Mouse (Mus musculus) C2C12 (cell line): ENCODE data around the gene Pde10a. TPM values are rescaled to one million over a fixed set of nuclear protein-coding genes. Genes with fewer than 3 reads are reported as not detected.

Source experiments
- H3K27me3 ChIP-seq: one replicate; pipeline ENCODE4 v1.6.1; 2011; ENCODE audit not compliant: control insufficient read depth, insufficient read depth, insufficient read length
- H3K36me3 ChIP-seq: one replicate; pipeline ENCODE4 v1.6.1; 2011; ENCODE audit not compliant: control insufficient read depth, insufficient read depth
- H3K4me3 ChIP-seq: one replicate; pipeline ENCODE4 v1.5.1; 2011; ENCODE audit warnings: mild to moderate bottlenecking, control low read depth; ENCODE audit not compliant: poor library complexity, insufficient read depth, severe bottlenecking
- H3K79me2 ChIP-seq: one replicate; pipeline ENCODE4 v1.6.1; 2011; ENCODE audit not compliant: control insufficient read depth, insufficient read depth
- H3K79me3 ChIP-seq: one replicate; pipeline ENCODE4 v1.6.1; 2011; ENCODE audit warnings: low read depth, control low read depth
- H3ac ChIP-seq: one replicate; pipeline ENCODE3; 2011; ENCODE audit warnings: low read depth; ENCODE audit not compliant: control insufficient read depth, insufficient read length
- CEBPB ChIP-seq: IDR thresholded peaks from one replicate; pipeline ENCODE4 v1.6.1; 2011; ENCODE audit warnings: low read depth, mild to moderate bottlenecking, control low read depth, moderate library complexity
- CTCF ChIP-seq: IDR thresholded peaks from one replicate; pipeline ENCODE4 v1.5.1; 2011; ENCODE audit not compliant: control insufficient read depth, insufficient read depth, insufficient read length
- FOSL1 ChIP-seq: IDR thresholded peaks from one replicate; pipeline ENCODE4 v1.8.0; 2011; ENCODE audit warnings: mild to moderate bottlenecking, low read length; ENCODE audit not compliant: poor library complexity, insufficient read depth, severe bottlenecking
- MAX ChIP-seq: IDR thresholded peaks from one replicate; pipeline ENCODE4 v1.6.1; 2011; ENCODE audit warnings: mild to moderate bottlenecking, control low read depth
- MYOD1 ChIP-seq: IDR thresholded peaks from one replicate; pipeline ENCODE4 v1.6.1; 2011; ENCODE audit warnings: low read depth; ENCODE audit not compliant: control insufficient read depth, insufficient read length
- MYOG ChIP-seq: IDR thresholded peaks from one replicate; pipeline ENCODE4 v1.6.1; 2011; ENCODE audit not compliant: control insufficient read depth, insufficient read length; ENCODE audit errors: extremely low read depth
- USF1 ChIP-seq: IDR thresholded peaks from one replicate; pipeline ENCODE4 v1.6.1; 2011; ENCODE audit warnings: low read depth, mild to moderate bottlenecking, control low read depth, moderate library complexity
- polyA plus RNA-seq: library from polyadenylated mRNA; unstranded; fragments of >200 nt; fragmentation: generic; extraction: Trizol; gene quantifications from one replicate; pipeline ENCODE4 v1.2.1, GENCODE M21; 2012; ENCODE audit warnings: missing spikeins

Pde10a gene
- polyA plus RNA-seq, 1 experiment, result 0.83 TPM

GRCm38 (mm10) chr17:8541974-8542538, 16.9 kb downstream of the Pde10a start:
- Histone ChIP-seq H3K27me3 (no peaks in the 10 kb centered on the region), H3K36me3 (no peaks in the 10 kb centered on the region), H3ac (no peak overlapping the region), H3K79me3 (no peaks in the 10 kb centered on the region), H3K4me3 (no peak overlapping the region), H3K79me2 (no peaks in the 10 kb centered on the region)
- TF ChIP-seq MYOG (no peak), MAX (no peak), USF1 (no peak), CEBPB (no peak), CTCF (no peak)

- no peak for TF ChIP-seq MYOG
- no peak for TF ChIP-seq USF1
- no peak for TF ChIP-seq CEBPB
- TF ChIP-seq CTCF, result no peak
- TF ChIP-seq MYOD1, result no peak
- no peak for TF ChIP-seq FOSL1
- no peak for TF ChIP-seq MAX
- Histone ChIP-seq H3K27me3 (no peaks in the 10 kb centered on the region), H3ac (no peak overlapping the region)
Observed at GRCm38 (mm10) chr17:8546366-8546765, 21.2 kb downstream of the Pde10a start.

GRCm38 (mm10) chr17:8548733-8549132, 23.6 kb downstream of the Pde10a start:
- H3K79me3 ChIP-seq, result no peaks in the 10 kb centered on the region
- H3K4me3 ChIP-seq, result no peak overlapping the region
- H3K27me3 ChIP-seq, result no peaks in the 10 kb centered on the region
- TF ChIP-seq MYOG (no peak), USF1 (no peak), CTCF (no peak), MYOD1 (no peak), MAX (no peak), FOSL1 (no peak), CEBPB (no peak)
- no peaks in the 10 kb centered on the region for H3K79me2 ChIP-seq
- H3ac ChIP-seq, result no peak overlapping the region
- H3K36me3 ChIP-seq, result no peaks in the 10 kb centered on the region

More at GRCm38 (mm10) chr17:8546366-8546765, 21.2 kb downstream of the Pde10a start:
- H3K79me2 ChIP-seq, result no peaks in the 10 kb centered on the region
- no peaks in the 10 kb centered on the region for H3K79me3 ChIP-seq
- no peaks in the 10 kb centered on the region for H3K36me3 ChIP-seq
- no peak overlapping the region for H3K4me3 ChIP-seq

- Histone ChIP-seq H3ac (no peak overlapping the region), H3K79me2 (no peaks in the 10 kb centered on the region), H3K79me3 (no peaks in the 10 kb centered on the region), H3K27me3 (no peaks in the 10 kb centered on the region), H3K4me3 (no peak overlapping the region), H3K36me3 (no peaks in the 10 kb centered on the region)
- no peak for TF ChIP-seq FOSL1
- TF ChIP-seq MAX, result no peak
- no peak for TF ChIP-seq MYOD1
- TF ChIP-seq CEBPB, result no peak
- no peak for TF ChIP-seq USF1
- TF ChIP-seq MYOG, result no peak
- TF ChIP-seq CTCF, result no peak
Observed at GRCm38 (mm10) chr17:8551641-8552040, 26.5 kb downstream of the Pde10a start.

GRCm38 (mm10) chr17:8552346-8553035, 27.3 kb downstream of the Pde10a start:
- no peaks in the 10 kb centered on the region for H3K36me3 ChIP-seq
- H3K27me3 ChIP-seq, result no peaks in the 10 kb centered on the region
- no peaks in the 10 kb centered on the region for H3K79me3 ChIP-seq
- no peak overlapping the region for H3ac ChIP-seq
- TF ChIP-seq FOSL1, result no peak
- TF ChIP-seq CEBPB, result no peak
- TF ChIP-seq MYOG, result no peak
- no peak for TF ChIP-seq MAX
- TF ChIP-seq USF1, result no peak
- no peak for TF ChIP-seq MYOD1
- TF ChIP-seq CTCF, result no peak
- no peaks in the 10 kb centered on the region for H3K79me2 ChIP-seq
- H3K4me3 ChIP-seq, result no peak overlapping the region

- H3ac ChIP-seq, result no peak overlapping the region
- TF ChIP-seq MAX (no peak), MYOD1 (no peak), CEBPB (no peak), MYOG (no peak), CTCF (no peak), FOSL1 (no peak), USF1 (no peak)
- no peaks in the 10 kb centered on the region for H3K79me3 ChIP-seq
- no peaks in the 10 kb centered on the region for H3K36me3 ChIP-seq
- H3K79me2 ChIP-seq, result no peaks in the 10 kb centered on the region
- H3K27me3 ChIP-seq, result no peaks in the 10 kb centered on the region
- H3K4me3 ChIP-seq, result no peak overlapping the region
Observed at GRCm38 (mm10) chr17:8553601-8554000, 28.4 kb downstream of the Pde10a start.
